Mouse (Mus musculus) kidney, adult 2 months (tissue): ENCODE measurements around the gene Apoa4.

Experiments
- CTCF ChIP-seq: fragments of 200-500 bp; conservative IDR thresholded peaks from 2 replicates; pipeline ENCODE4 v1.5.1; 2011; ENCODE audit warnings: low read depth, mild to moderate bottlenecking, control low read depth, low read length, moderate library complexity, mixed read lengths; ENCODE audit not compliant: insufficient read depth, insufficient read length
- POLR2A ChIP-seq: fragments of 200-500 bp; IDR thresholded peaks from one replicate; pipeline ENCODE4 v1.6.1; 2011; ENCODE audit warnings: low read depth, low read length, control low read depth

GRCm38 (mm10) chr9:46235196-46235595 is 5.3 kb upstream of the Apoa4 start:
- TF ChIP-seq POLR2A (no peak), CTCF (no peak)
